Mouse (Mus musculus): Measurements from ENCODE around the gene Pmpcb. TPM values are rescaled to one million over a fixed set of nuclear protein-coding genes. Genes with fewer than 3 reads are reported as not detected.

Pmpcb gene
- polyA plus RNA-seq, 1 experiment from 2014 or later, result 101 TPM

DNA sequence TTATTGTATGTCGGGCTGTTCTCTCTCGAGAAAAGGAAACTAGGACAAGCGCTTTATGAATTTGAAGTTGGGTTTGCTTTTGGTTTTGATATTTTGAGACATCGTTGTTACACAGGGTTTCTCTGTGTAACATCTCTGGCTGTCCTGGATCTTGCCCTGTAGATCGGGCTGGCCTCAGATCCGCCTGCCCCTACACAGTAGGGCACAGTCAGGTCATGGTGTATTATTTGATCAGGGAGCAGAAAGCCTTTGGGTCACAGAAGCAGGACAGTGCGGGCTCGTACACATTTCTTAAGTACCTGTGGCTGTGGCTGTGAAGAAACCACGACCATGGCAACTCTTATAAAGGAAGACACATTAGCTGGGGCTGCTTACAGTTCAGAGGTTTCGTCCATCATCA is 679 bp downstream of the Pmpcb start:
- no peak for ATAC-seq (ENCODE audit: low FRiP score)

DNA sequence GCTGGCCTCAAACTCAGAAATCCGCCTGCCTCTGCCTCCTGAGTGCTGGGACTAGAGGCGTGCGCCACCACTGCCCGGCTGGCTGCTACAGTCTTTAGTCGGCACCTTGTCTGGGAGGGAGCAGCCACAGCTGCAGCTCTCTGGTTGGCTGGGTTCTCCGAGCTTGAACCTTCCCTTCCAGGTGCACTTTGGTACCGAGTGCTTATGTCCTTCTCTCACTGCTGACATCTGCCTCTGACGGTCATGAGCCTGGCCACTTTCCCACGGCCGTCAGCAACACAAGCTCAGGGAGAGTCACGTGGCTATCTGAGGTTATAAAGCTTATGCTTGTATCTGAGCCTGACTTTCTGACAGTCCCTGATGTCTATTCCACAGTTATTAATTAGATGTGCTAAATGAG is 2.2 kb downstream of the Pmpcb start:
- Histone ChIP-seq H3K27me3 (ENCODE audit: control insufficient read depth, insufficient read depth, low read length) (no peaks in the 10 kb centered on the region), H3K4me2 (replicated peaks; ENCODE audit: low read depth, low read length) (no peak overlapping the region), H3K9me3 (ENCODE audit: control insufficient read depth, low read length) (no peaks in the 10 kb centered on the region), H3K4me3 (ENCODE audit: low read depth, low read length) (no peak overlapping the region), H3K27ac (ENCODE audit: low read depth, low read length) (no peak overlapping the region), H3K36me3 (ENCODE audit: control insufficient read depth, insufficient read depth, low read length) (peaks cover 12% of the 10 kb centered on the region; the same call in 1 of the 2 replicates), H3K9ac (ENCODE audit: low read depth, low read length) (no peak overlapping the region), H3K4me1 (replicated peaks; ENCODE audit: control insufficient read depth, insufficient read depth, low read length) (no peaks in the 10 kb centered on the region; the same call in 1 of the 2 replicates)
- DNase-seq (ENCODE audit: low spot score) (no peak), ATAC-seq (ENCODE audit: low FRiP score) (no peak)
- WGBS, result 93% methylated on average over 11 of the region's 11 CpGs

More for the DNA sequence above, 679 bp downstream of the Pmpcb start:
- peak overlapping the region; percentile 69 for H3K4me2 ChIP-seq (replicated peaks; ENCODE audit: low read depth, low read length)
- no peak overlapping the region for H3K27ac ChIP-seq (ENCODE audit: low read depth, low read length)
- 25% methylated on average over 10 of the region's 10 CpGs for WGBS
- H3K9ac ChIP-seq (ENCODE audit: low read depth, low read length), result peak overlapping the region; percentile 76
- peak overlapping the region; percentile 91 for H3K4me3 ChIP-seq (ENCODE audit: low read depth, low read length)
- no peaks in the 10 kb centered on the region; the same call in 1 of the 2 replicates for H3K4me1 ChIP-seq (replicated peaks; ENCODE audit: control insufficient read depth, insufficient read depth, low read length)
- no peaks in the 10 kb centered on the region for H3K9me3 ChIP-seq (ENCODE audit: control insufficient read depth, low read length)
- peaks cover 8% of the 10 kb centered on the region; the same call in 1 of the 2 replicates for H3K36me3 ChIP-seq (ENCODE audit: control insufficient read depth, insufficient read depth, low read length)
- H3K27me3 ChIP-seq (ENCODE audit: control insufficient read depth, insufficient read depth, low read length), result no peaks in the 10 kb centered on the region
- DNase-seq (ENCODE audit: low spot score), result no peak

DNA sequence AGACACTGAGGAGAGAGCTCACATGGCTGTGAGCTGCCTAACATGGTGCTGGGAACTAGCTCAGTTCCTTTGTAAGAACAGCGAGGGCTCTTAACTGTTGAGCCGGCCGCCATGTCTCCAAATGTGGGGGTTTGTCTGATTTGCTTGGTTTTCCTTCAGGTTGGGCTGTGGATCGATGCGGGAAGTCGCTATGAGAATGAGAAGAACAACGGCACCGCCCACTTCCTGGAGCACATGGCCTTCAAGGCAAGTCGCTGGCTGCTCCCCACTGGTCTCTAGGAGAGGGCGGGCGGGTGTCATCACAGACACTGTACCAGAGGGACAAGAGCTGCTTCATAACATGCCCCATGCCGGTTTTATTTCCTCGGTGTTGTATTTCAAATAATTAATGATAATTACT is 2.9 kb downstream of the Pmpcb start:
- Histone ChIP-seq H3K4me1 (replicated peaks; ENCODE audit: control insufficient read depth, insufficient read depth, low read length) (no peaks in the 10 kb centered on the region; the same call in 1 of the 2 replicates), H3K9me3 (ENCODE audit: control insufficient read depth, low read length) (no peaks in the 10 kb centered on the region), H3K4me2 (replicated peaks; ENCODE audit: low read depth, low read length) (no peak overlapping the region), H3K9ac (ENCODE audit: low read depth, low read length) (no peak overlapping the region), H3K4me3 (ENCODE audit: low read depth, low read length) (no peak overlapping the region), H3K27me3 (ENCODE audit: control insufficient read depth, insufficient read depth, low read length) (no peaks in the 10 kb centered on the region), H3K36me3 (ENCODE audit: control insufficient read depth, insufficient read depth, low read length) (peaks cover 14% of the 10 kb centered on the region), H3K27ac (ENCODE audit: low read depth, low read length) (no peak overlapping the region)
- DNase-seq (ENCODE audit: low spot score) (no peak), ATAC-seq (ENCODE audit: low FRiP score) (no peak)
- WGBS, result 94% methylated on average over 13 of the region's 13 CpGs

DNA sequence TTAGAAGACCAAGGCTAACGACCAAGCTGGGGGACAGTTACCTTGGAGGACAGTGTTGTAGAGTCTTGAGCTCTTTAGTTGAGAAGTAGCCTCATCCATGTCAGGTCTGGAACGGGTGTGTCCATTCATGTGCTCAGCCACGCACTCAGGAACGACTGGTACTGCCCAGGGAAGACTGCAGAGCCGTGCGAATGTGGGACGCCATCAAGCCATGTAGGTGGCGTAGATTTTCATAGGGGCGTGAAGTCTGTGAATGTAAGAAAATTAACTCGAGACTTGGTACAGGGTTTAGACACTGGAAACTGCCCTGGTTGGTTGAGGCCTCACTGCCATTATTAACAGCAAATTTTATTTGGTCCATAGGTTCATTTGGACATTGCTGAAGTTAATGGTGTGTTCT is 6.7 kb downstream of the Pmpcb start:
- Histone ChIP-seq H3K27me3 (ENCODE audit: control insufficient read depth, insufficient read depth, low read length) (no peaks in the 10 kb centered on the region), H3K36me3 (ENCODE audit: control insufficient read depth, insufficient read depth, low read length) (peaks cover 23% of the 10 kb centered on the region), H3K4me1 (replicated peaks; ENCODE audit: control insufficient read depth, insufficient read depth, low read length) (no peaks in the 10 kb centered on the region), H3K27ac (ENCODE audit: low read depth, low read length) (no peak overlapping the region), H3K9ac (ENCODE audit: low read depth, low read length) (no peak overlapping the region), H3K4me3 (ENCODE audit: low read depth, low read length) (no peak overlapping the region), H3K4me2 (replicated peaks; ENCODE audit: low read depth, low read length) (no peak overlapping the region), H3K9me3 (ENCODE audit: control insufficient read depth, low read length) (no peaks in the 10 kb centered on the region)
- ATAC-seq (ENCODE audit: low FRiP score) (no peak), DNase-seq (ENCODE audit: low spot score) (no peak)
- WGBS, result 94% methylated on average over 10 of the region's 10 CpGs

DNA sequence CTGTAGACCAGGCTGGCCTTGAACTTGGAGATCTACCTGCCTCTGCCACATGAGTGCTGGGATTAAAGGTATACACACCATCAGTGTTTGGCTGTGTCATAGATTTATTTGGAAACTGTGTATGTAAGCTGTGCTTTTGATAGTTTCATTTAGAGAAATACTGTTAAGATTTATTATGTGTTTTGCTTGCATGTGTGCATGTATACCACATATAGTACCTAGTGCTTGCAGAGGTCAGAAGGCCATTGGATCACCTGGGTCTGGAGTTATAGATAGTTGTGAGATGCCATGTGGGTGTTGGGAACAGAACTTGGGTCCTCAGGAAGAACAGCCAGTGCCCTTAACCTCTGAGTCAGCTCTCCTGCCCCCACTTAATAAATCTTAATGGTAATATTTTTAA is 7.7 kb downstream of the Pmpcb start:
- Histone ChIP-seq H3K36me3 (ENCODE audit: control insufficient read depth, insufficient read depth, low read length) (peaks cover 25% of the 10 kb centered on the region), H3K27ac (ENCODE audit: low read depth, low read length) (no peak overlapping the region), H3K9me3 (ENCODE audit: control insufficient read depth, low read length) (no peaks in the 10 kb centered on the region), H3K4me3 (ENCODE audit: low read depth, low read length) (no peak overlapping the region), H3K27me3 (ENCODE audit: control insufficient read depth, insufficient read depth, low read length) (no peaks in the 10 kb centered on the region), H3K4me2 (replicated peaks; ENCODE audit: low read depth, low read length) (no peak overlapping the region), H3K4me1 (replicated peaks; ENCODE audit: control insufficient read depth, insufficient read depth, low read length) (no peaks in the 10 kb centered on the region), H3K9ac (ENCODE audit: low read depth, low read length) (no peak overlapping the region)
- DNase-seq (ENCODE audit: low spot score) (no peak), ATAC-seq (ENCODE audit: low FRiP score) (no peak)

DNA sequence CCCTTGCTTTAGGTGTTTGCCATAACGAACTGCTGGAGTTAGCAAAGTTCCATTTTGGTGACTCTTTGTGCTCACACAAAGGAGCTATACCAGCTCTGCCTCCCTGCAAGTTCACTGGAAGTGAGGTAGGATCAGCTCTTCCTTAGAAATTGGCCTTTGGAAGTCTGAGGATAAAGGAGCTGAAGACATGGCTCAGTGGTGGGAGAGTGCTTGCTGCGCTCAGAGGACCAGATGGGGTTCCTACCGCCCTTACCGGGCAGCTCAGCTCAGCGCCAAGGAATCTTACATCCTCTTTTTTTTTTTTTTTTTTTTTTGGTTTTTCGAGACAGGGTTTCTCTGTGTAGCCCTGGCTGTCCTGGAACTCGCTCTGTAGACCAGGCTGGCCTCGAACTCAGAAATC is 9.0 kb downstream of the Pmpcb start:
- Histone ChIP-seq H3K9ac (ENCODE audit: low read depth, low read length) (no peak overlapping the region), H3K27me3 (ENCODE audit: control insufficient read depth, insufficient read depth, low read length) (no peaks in the 10 kb centered on the region), H3K27ac (ENCODE audit: low read depth, low read length) (no peak overlapping the region), H3K9me3 (ENCODE audit: control insufficient read depth, low read length) (no peaks in the 10 kb centered on the region), H3K36me3 (ENCODE audit: control insufficient read depth, insufficient read depth, low read length) (peaks cover 20% of the 10 kb centered on the region), H3K4me1 (replicated peaks; ENCODE audit: control insufficient read depth, insufficient read depth, low read length) (no peaks in the 10 kb centered on the region), H3K4me3 (ENCODE audit: low read depth, low read length) (no peak overlapping the region), H3K4me2 (replicated peaks; ENCODE audit: low read depth, low read length) (no peak overlapping the region)
- ATAC-seq (ENCODE audit: low FRiP score) (no peak), DNase-seq (ENCODE audit: low spot score) (no peak)
- 99% methylated on average over 6 of the region's 8 CpGs for WGBS

DNA sequence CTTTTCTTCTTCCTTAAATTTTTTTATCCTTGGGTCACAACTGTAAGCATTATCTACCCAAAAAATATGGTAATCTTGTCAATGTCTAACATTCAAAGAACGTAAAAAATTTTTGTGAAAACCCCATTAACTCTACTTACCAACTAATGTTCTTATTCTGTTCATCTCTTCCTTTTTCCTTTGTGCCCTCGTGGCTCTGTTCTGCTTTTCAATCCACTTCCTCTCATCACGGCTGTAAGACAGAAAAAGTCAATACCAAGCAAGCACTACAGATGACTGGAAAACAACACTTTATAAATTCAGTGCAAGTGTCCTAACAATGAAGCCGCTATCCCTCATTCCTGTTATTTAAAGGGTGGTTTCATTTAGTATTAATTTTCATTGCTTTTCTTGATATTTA is 31.6 kb downstream of the Pmpcb start:
- H3K4me3 ChIP-seq (ENCODE audit: low read depth, low read length), result no peak overlapping the region
- no peak overlapping the region for H3K4me2 ChIP-seq (replicated peaks; ENCODE audit: low read depth, low read length)
- DNase-seq (ENCODE audit: low spot score), result no peak
- no peaks in the 10 kb centered on the region for H3K9me3 ChIP-seq (ENCODE audit: control insufficient read depth, low read length)
- 95% methylated on average over 4 of the region's 4 CpGs for WGBS
- H3K9ac ChIP-seq (ENCODE audit: low read depth, low read length), result no peak overlapping the region
- H3K27me3 ChIP-seq (ENCODE audit: control insufficient read depth, insufficient read depth, low read length), result no peaks in the 10 kb centered on the region
- no peak overlapping the region for H3K27ac ChIP-seq (ENCODE audit: low read depth, low read length)
- peaks cover 23% of the 10 kb centered on the region for H3K36me3 ChIP-seq (ENCODE audit: control insufficient read depth, insufficient read depth, low read length)
- no peak for ATAC-seq (ENCODE audit: low FRiP score)
- no peaks in the 10 kb centered on the region for H3K4me1 ChIP-seq (replicated peaks; ENCODE audit: control insufficient read depth, insufficient read depth, low read length)

DNA sequence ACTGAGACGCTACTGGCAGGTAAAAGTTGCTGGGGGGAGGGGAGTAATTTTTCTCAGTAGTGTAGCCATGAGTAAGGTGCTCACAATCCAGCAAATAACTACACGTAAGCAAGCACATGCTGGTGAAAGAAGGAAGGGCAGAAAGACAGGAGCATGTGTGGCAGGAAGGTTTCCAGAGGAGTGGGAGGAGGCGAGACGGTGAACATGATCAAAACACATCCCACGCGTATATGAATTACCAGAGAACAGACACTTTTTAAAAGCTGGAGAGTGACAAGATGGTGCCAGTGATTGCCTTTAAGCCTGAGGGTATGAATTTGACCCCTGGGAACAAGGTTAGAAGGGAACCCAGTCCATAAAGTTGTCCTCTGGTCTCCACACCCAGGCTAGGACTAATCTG is 32.9 kb downstream of the Pmpcb start:
- Histone ChIP-seq H3K27ac (ENCODE audit: low read depth, low read length) (no peak overlapping the region), H3K4me2 (replicated peaks; ENCODE audit: low read depth, low read length) (no peak overlapping the region), H3K4me3 (ENCODE audit: low read depth, low read length) (no peak overlapping the region), H3K27me3 (ENCODE audit: control insufficient read depth, insufficient read depth, low read length) (no peaks in the 10 kb centered on the region), H3K9me3 (ENCODE audit: control insufficient read depth, low read length) (no peaks in the 10 kb centered on the region), H3K4me1 (replicated peaks; ENCODE audit: control insufficient read depth, insufficient read depth, low read length) (no peaks in the 10 kb centered on the region), H3K9ac (ENCODE audit: low read depth, low read length) (no peak overlapping the region), H3K36me3 (ENCODE audit: control insufficient read depth, insufficient read depth, low read length) (peaks cover 21% of the 10 kb centered on the region)
- DNase-seq (ENCODE audit: low spot score) (no peak), ATAC-seq (ENCODE audit: low FRiP score) (no peak)
- 91% methylated on average over 6 of the region's 6 CpGs for WGBS

DNA sequence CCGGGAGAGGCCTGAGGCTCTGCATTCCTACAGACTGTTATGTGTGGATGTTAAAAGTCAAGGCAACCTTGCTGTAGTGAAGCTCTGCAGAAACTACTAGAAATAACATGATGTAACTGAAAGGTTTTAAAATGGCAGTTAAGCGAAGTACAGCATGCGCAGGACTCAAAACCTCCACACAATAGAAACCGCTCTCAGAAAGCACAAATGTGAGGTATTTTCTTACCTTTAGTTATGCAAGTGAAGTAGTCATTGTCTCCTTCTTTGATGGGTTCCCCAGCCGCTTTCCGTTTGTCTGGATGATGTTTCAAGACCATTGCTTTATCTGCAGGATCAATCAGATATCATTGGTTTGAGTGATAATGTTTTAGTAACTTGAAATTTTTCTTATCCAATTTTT is 39.5 kb downstream of the Pmpcb start:
- Histone ChIP-seq H3K27ac (ENCODE audit: low read depth, low read length) (no peak overlapping the region), H3K36me3 (ENCODE audit: control insufficient read depth, insufficient read depth, low read length) (0 out of 2 replicates have a peak, but pooled peaks cover 2% of the 10 kb centered on the region), H3K9ac (ENCODE audit: low read depth, low read length) (no peak overlapping the region), H3K4me1 (replicated peaks; ENCODE audit: control insufficient read depth, insufficient read depth, low read length) (no peaks in the 10 kb centered on the region), H3K4me2 (replicated peaks; ENCODE audit: low read depth, low read length) (no peak overlapping the region), H3K9me3 (ENCODE audit: control insufficient read depth, low read length) (no peaks in the 10 kb centered on the region), H3K27me3 (ENCODE audit: control insufficient read depth, insufficient read depth, low read length) (no peaks in the 10 kb centered on the region), H3K4me3 (ENCODE audit: low read depth, low read length) (no peak overlapping the region)
- DNase-seq (ENCODE audit: low spot score), result no peak
- no peak for ATAC-seq (ENCODE audit: low FRiP score)
- 97% methylated on average over 6 of the region's 6 CpGs for WGBS

Measured in hindbrain, embryonic 11.5 days (tissue).